Mouse (Mus musculus): ENCODE measurements at regions not wholly inside any gene's neighbourhood (a gene's known extent, or its start where the extent isn't known, plus 50 kb on each side); places are given as distances from the start of the nearest gene placed in this dataset.
A peak's percentile ranks its signal among the peaks of the same experiment; 100 is the strongest.
"Not testable (repeated sequence)": the region's sequence is repeated elsewhere in the genome, so short reads cannot be mapped to it uniquely, and the experiment has no call there.

- no peak for DNase-seq (ENCODE audit: low spot score)
Observed at GRCm38 (mm10) chr7:60293556-60293955, 153.5 kb upstream of the Snrpn start.

GRCm38 (mm10) chr7:60244187-60244866 is 104.3 kb upstream of the Snrpn start:
- not testable (repeated sequence) for DNase-seq (ENCODE audit: low spot score)

- DNase-seq (ENCODE audit: low spot score): peak; percentile 3
Observed at GRCm38 (mm10) chr7:60243746-60244145, 103.7 kb upstream of the Snrpn start.

GRCm38 (mm10) chr7:60238595-60239195 is 98.7 kb upstream of the Snrpn start:
- DNase-seq (ENCODE audit: low spot score): peak; percentile 16

GRCm38 (mm10) chr7:60216358-60217273 is 76.6 kb upstream of the Snrpn start:
- peak; percentile 5 for DNase-seq (ENCODE audit: low spot score)
